Mouse (Mus musculus) heart, postnatal 0 days (tissue): ENCODE measurements around the gene Nacc2.

Experiments
- CTCF ChIP-seq: IDR thresholded peaks from 2 replicates; pipeline ENCODE4 v1.5.1; 2016; ENCODE audit warnings: antibody characterized with exemption, control low read depth, low read depth
- EP300 ChIP-seq: IDR thresholded peaks from 2 replicates; pipeline ENCODE4 v1.6.1; 2016; ENCODE audit warnings: antibody characterized with exemption, low read depth

DNA sequence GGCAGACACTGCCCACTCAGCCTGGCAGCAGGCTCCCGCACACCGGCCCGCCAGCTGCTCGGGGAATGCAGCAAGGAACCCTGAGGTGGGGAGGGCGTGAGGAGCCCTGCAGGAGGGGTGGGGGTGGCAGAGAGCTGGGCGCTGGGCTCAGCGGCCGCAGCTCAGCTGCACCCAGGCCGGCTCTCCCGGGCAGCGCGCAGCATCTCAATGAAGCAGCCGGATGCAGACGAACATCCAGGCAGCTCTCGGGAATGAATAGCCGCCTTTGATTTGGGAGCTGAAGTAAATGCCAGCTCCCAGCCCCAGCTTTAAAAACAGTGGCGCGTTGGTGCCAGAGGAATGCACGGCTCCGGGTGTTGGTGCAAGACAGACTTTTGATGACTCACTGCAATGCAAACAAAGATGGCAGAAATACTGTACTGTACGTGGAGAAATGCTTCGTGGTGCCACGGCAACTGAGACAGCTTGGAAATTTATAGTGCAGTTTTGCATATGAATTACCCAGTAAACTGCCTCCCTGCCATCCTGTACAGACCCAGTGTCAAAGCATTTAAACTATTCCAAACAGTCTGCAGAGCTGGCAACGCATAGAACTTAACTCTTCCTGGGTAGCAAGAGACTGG is 31.1 kb downstream of the Nacc2 start:
- TF ChIP-seq CTCF (no peak), EP300 (no peak)
